Mouse (Mus musculus) midbrain, embryonic 13.5 days (tissue): Measurements from ENCODE around the gene Ablim1. TPM values are rescaled to one million over a fixed set of nuclear protein-coding genes. Genes with fewer than 3 reads are reported as not detected.

Source experiments
- ATAC-seq: fragments of 200-750 bp; cut with Nextera tagmentation; 2 replicates; pipeline ENCODE4 v1.8.0; 2017; ENCODE audit warnings: mild to moderate bottlenecking, moderate TSS enrichment, moderate library complexity
- H3K27ac ChIP-seq: fragments of 300-500 bp; sonication (generic); 2 replicates; pipeline ENCODE4 v1.5.1; 2015; ENCODE audit warnings: inconsistent platforms, mild to moderate bottlenecking, moderate library complexity
- H3K27me3 ChIP-seq: fragments of 300-500 bp; sonication (generic); 2 replicates; pipeline ENCODE4 v1.6.1; 2015; ENCODE audit warnings: mild to moderate bottlenecking, inconsistent platforms
- H3K36me3 ChIP-seq: fragments of 300-500 bp; sonication (generic); 2 replicates; pipeline ENCODE4 v1.6.1; 2015; ENCODE audit warnings: mild to moderate bottlenecking, inconsistent platforms
- H3K4me1 ChIP-seq: fragments of 300-500 bp; sonication (generic); replicated peaks from 2 replicates; pipeline ENCODE4 v1.6.1; 2015; ENCODE audit warnings: inconsistent platforms
- H3K4me2 ChIP-seq: fragments of 300-500 bp; sonication (generic); replicated peaks from 2 replicates; pipeline ENCODE4 v1.6.1; 2015; ENCODE audit warnings: moderate library complexity, mild to moderate bottlenecking, inconsistent platforms
- H3K4me3 ChIP-seq: fragments of 300-500 bp; sonication (generic); replicated peaks from 2 replicates; pipeline ENCODE4 v1.5.1; 2015; ENCODE audit warnings: mild to moderate bottlenecking, inconsistent platforms
- H3K9ac ChIP-seq: fragments of 300-500 bp; sonication (generic); replicated peaks from 2 replicates; pipeline ENCODE4 v1.6.1; 2015; ENCODE audit warnings: mild to moderate bottlenecking, inconsistent platforms
- H3K9me3 ChIP-seq: fragments of 300-500 bp; sonication (generic); 2 replicates; pipeline ENCODE4 v1.6.1; 2016; ENCODE audit warnings: mild to moderate bottlenecking, inconsistent platforms
- WGBS: fragments of 180-500 bp; shearing (Covaris S2); methylation state at CpG from one replicate; pipeline ENCODE4 v1.1.7; 2015; 5-methylcytosine and 5-hydroxymethylcytosine counted together
- polyA plus RNA-seq: library from polyadenylated mRNA; unstranded; fragments of >200 nt; fragmentation: Nextera tagmentation; extraction: Ambion mirVana; gene quantifications from 2 replicates; pipeline ENCODE4 v1.2.1, GENCODE M21; 2015

The Ablim1 gene
- polyA plus RNA-seq, 1 experiment from 2014 or later: 34.4 TPM

GRCm38 (mm10) chr19:57335135-57335534 is 20.4 kb upstream of the Ablim1 start:
- Histone ChIP-seq H3K27ac (no peak overlapping the region), H3K9me3 (no peaks in the 10 kb centered on the region), H3K36me3 (no peaks in the 10 kb centered on the region), H3K9ac (no peak overlapping the region), H3K4me1 (0 out of 2 replicates have a peak, but pooled peaks cover 5% of the 10 kb centered on the region), H3K4me2 (no peak overlapping the region), H3K4me3 (no peak overlapping the region), H3K27me3 (no peaks in the 10 kb centered on the region)
- no peak for ATAC-seq
- 40% methylated on average over 8 of the region's 8 CpGs for WGBS

DNA sequence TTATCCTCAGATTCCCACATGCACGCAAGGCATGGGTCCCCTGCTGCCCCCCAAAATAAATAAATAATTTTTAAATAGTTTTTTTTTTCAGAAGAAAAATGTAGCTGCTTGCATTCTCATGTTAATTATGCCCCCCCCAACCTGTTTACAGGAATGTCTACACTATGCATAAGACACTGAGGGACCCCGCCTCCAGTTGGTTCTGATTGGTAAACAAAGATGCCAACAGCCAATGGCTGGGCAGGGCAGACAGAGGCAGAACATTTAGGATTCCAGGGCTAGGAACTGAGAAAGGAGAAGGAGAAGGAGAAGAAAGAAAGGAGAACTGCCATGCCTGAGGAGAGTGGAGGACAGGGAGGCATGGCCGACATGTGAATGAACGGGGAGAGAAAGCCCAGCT is 18.6 kb upstream of the Ablim1 start:
- no peaks in the 10 kb centered on the region for H3K27me3 ChIP-seq
- no peak overlapping the region for H3K27ac ChIP-seq
- 87% methylated on average over 4 of the region's 4 CpGs for WGBS
- H3K9ac ChIP-seq: no peak overlapping the region
- no peak overlapping the region for H3K4me2 ChIP-seq
- H3K4me3 ChIP-seq: no peak overlapping the region
- H3K9me3 ChIP-seq: no peaks in the 10 kb centered on the region
- H3K36me3 ChIP-seq: no peaks in the 10 kb centered on the region
- no peak for ATAC-seq
- 0 out of 2 replicates have a peak, but pooled peaks cover 5% of the 10 kb centered on the region for H3K4me1 ChIP-seq

GRCm38 (mm10) chr19:57331237-57331636 is 16.5 kb upstream of the Ablim1 start:
- H3K4me1 ChIP-seq: 0 out of 2 replicates have a peak, but pooled peaks cover 5% of the 10 kb centered on the region
- no peak overlapping the region for H3K9ac ChIP-seq
- no peak overlapping the region for H3K4me2 ChIP-seq
- no peaks in the 10 kb centered on the region for H3K36me3 ChIP-seq
- no peak overlapping the region for H3K27ac ChIP-seq
- no peaks in the 10 kb centered on the region for H3K27me3 ChIP-seq
- 88% methylated on average over 6 of the region's 6 CpGs for WGBS
- ATAC-seq: no peak
- no peak overlapping the region for H3K4me3 ChIP-seq
- no peaks in the 10 kb centered on the region for H3K9me3 ChIP-seq

DNA sequence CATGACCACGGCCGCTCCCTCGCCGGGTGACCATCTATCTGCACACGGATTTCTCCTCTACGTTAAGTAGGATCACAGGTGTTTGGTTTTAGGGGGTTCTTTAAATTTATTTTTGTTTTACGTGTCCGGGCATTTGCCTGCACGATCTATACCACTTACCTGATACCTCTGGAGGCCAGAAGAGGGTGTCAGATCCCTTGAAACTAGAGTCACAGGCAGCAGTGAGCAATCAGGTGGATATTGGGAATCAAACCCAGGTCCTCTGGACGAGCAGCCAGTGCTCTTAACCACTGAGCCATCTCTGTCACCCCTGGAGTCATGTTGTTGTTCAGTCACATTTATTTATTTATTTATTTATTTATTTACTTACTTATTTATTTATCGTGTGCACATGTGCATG is 15.6 kb upstream of the Ablim1 start:
- Histone ChIP-seq H3K27me3 (no peaks in the 10 kb centered on the region), H3K9ac (no peak overlapping the region), H3K4me2 (no peak overlapping the region), H3K36me3 (no peaks in the 10 kb centered on the region), H3K27ac (no peak overlapping the region), H3K9me3 (no peaks in the 10 kb centered on the region), H3K4me1 (0 out of 2 replicates have a peak, but pooled peaks cover 5% of the 10 kb centered on the region), H3K4me3 (no peak overlapping the region)
- no peak for ATAC-seq
- WGBS: 81% methylated on average over 11 of the region's 11 CpGs

DNA sequence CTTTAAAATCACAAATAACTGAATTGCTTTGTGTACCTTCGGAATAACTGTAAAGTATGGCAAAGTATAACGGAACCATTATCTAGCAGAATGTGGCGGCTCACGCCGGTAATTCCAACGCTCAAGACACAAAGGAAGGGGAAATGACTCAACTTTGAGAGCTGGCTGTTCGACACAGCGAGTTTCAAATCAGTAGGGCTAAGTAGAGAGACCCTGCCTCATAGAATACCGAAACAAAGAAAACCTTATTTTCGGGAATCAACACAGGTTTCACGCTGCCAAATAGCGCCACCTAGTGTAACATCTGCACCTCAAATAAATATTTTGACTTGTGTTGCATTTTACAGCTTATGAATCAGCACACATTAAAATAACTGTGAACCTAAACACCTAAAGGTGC is 14.1 kb upstream of the Ablim1 start:
- 62% methylated on average over 12 of the region's 12 CpGs for WGBS
- Histone ChIP-seq H3K4me2 (no peak overlapping the region), H3K27me3 (no peaks in the 10 kb centered on the region), H3K36me3 (no peaks in the 10 kb centered on the region), H3K9ac (no peak overlapping the region), H3K9me3 (no peaks in the 10 kb centered on the region), H3K4me1 (no peaks in the 10 kb centered on the region), H3K27ac (no peak overlapping the region), H3K4me3 (no peak overlapping the region)
- no peak for ATAC-seq

GRCm38 (mm10) chr19:57328269-57328668 is 13.6 kb upstream of the Ablim1 start:
- Histone ChIP-seq H3K9me3 (no peaks in the 10 kb centered on the region), H3K27me3 (no peaks in the 10 kb centered on the region), H3K36me3 (no peaks in the 10 kb centered on the region), H3K4me3 (no peak overlapping the region), H3K4me1 (no peaks in the 10 kb centered on the region), H3K27ac (no peak overlapping the region), H3K4me2 (no peak overlapping the region), H3K9ac (no peak overlapping the region)
- 98% methylated on average over 7 of the region's 7 CpGs for WGBS
- no peak for ATAC-seq

GRCm38 (mm10) chr19:57327679-57328078 is 13.0 kb upstream of the Ablim1 start:
- H3K9me3 ChIP-seq: no peaks in the 10 kb centered on the region
- H3K4me3 ChIP-seq: no peak overlapping the region
- no peaks in the 10 kb centered on the region for H3K4me1 ChIP-seq
- no peak overlapping the region for H3K4me2 ChIP-seq
- no peaks in the 10 kb centered on the region for H3K36me3 ChIP-seq
- no peak for ATAC-seq
- H3K27me3 ChIP-seq: no peaks in the 10 kb centered on the region
- H3K27ac ChIP-seq: no peak overlapping the region
- no peak overlapping the region for H3K9ac ChIP-seq

DNA sequence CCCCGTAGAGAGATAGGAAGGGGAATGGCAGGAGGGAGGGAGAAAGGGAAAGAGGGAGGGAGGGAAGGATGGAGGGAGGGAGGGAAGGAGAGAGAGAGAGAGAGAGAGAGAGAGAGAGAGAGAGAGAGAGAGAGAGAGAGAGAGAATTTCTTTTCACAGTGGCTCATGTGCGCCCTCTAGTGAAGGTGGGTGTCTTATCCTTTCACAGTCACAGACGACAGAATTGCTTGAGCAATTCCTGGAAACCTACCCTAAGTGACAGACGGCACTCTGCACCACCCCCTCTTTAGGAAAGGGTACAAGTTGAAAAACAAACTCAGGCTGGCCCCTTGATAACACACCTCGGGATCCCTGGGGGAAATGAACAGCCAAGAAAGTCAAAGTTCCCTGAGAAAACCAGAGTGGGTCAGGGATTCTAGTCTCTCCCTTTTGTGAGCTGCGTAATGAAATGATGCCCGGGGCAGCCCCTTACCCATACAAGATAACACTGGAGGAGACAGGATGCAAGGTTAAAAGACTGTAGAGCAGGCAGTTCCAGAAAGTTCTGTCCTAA is 11.1 kb upstream of the Ablim1 start:
- Histone ChIP-seq H3K27ac (no peak overlapping the region), H3K4me3 (no peak overlapping the region), H3K36me3 (no peaks in the 10 kb centered on the region), H3K4me1 (no peaks in the 10 kb centered on the region), H3K9ac (no peak overlapping the region), H3K9me3 (no peaks in the 10 kb centered on the region), H3K27me3 (no peaks in the 10 kb centered on the region), H3K4me2 (no peak overlapping the region)
- WGBS: 32% methylated on average over 7 of the region's 7 CpGs
- no peak for ATAC-seq

GRCm38 (mm10) chr19:57323087-57323486 is 8.4 kb upstream of the Ablim1 start:
- 83% methylated on average over 8 of the region's 8 CpGs for WGBS
- no peak overlapping the region for H3K27ac ChIP-seq

DNA sequence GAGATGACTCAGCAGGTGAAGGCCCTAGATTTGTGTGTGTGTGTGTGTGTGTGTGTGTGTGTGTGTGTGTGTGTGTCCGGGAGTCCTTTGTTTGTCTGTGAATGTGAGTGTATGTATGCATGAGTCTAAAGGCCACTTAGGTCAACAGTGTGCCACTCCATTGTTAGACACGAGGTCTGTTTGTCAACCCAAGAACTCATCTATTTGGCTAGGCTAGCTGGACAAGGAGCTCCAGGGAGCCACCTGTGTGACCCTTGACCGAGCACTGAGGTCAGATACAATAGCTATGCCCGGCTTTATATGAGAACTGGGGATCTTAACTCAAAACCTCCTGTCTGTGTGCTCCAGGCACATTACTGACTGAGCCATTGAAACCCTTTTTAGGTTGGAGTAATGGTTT is 7.8 kb upstream of the Ablim1 start:
- no peaks in the 10 kb centered on the region for H3K9me3 ChIP-seq
- H3K27me3 ChIP-seq: no peaks in the 10 kb centered on the region
- no peak overlapping the region for H3K27ac ChIP-seq
- no peak overlapping the region for H3K9ac ChIP-seq
- H3K36me3 ChIP-seq: no peaks in the 10 kb centered on the region
- H3K4me1 ChIP-seq: no peaks in the 10 kb centered on the region
- no peak for ATAC-seq
- H3K4me2 ChIP-seq: no peak overlapping the region
- WGBS: 70% methylated on average over 4 of the region's 4 CpGs
- no peak overlapping the region for H3K4me3 ChIP-seq

More at GRCm38 (mm10) chr19:57323087-57323486, 8.4 kb upstream of the Ablim1 start:
- H3K9me3 ChIP-seq: no peaks in the 10 kb centered on the region
- H3K4me3 ChIP-seq: no peak overlapping the region
- no peaks in the 10 kb centered on the region for H3K27me3 ChIP-seq
- no peak overlapping the region for H3K4me2 ChIP-seq
- no peaks in the 10 kb centered on the region for H3K4me1 ChIP-seq
- H3K36me3 ChIP-seq: no peaks in the 10 kb centered on the region
- no peak overlapping the region for H3K9ac ChIP-seq
- ATAC-seq: no peak

DNA sequence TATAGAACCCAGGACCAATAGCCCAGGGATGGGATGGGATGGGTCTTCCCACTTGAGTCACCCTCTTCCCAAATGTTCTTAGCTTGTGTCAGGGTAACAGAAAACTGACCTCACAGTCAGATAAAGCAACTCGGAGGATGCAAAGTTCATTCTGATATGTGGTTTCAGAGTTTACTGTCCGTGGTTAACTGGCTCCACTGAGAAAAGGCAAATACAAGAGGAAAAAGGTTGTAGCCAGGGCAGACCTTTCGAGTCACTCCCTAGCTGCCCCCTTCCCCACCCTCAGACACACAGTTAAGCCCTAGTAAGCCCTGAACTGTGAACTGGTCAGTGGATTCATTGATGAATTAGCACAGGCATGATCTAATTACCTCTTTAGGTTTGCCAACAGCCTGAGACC is 7.1 kb upstream of the Ablim1 start:
- Histone ChIP-seq H3K36me3 (no peaks in the 10 kb centered on the region), H3K4me1 (no peaks in the 10 kb centered on the region), H3K27ac (no peak overlapping the region), H3K9ac (no peak overlapping the region), H3K4me3 (no peak overlapping the region), H3K4me2 (no peak overlapping the region), H3K27me3 (no peaks in the 10 kb centered on the region), H3K9me3 (no peaks in the 10 kb centered on the region)
- ATAC-seq: no peak
- whole genome bisulfite sequencing: 82% methylated on average over 3 of the region's 3 CpGs

DNA sequence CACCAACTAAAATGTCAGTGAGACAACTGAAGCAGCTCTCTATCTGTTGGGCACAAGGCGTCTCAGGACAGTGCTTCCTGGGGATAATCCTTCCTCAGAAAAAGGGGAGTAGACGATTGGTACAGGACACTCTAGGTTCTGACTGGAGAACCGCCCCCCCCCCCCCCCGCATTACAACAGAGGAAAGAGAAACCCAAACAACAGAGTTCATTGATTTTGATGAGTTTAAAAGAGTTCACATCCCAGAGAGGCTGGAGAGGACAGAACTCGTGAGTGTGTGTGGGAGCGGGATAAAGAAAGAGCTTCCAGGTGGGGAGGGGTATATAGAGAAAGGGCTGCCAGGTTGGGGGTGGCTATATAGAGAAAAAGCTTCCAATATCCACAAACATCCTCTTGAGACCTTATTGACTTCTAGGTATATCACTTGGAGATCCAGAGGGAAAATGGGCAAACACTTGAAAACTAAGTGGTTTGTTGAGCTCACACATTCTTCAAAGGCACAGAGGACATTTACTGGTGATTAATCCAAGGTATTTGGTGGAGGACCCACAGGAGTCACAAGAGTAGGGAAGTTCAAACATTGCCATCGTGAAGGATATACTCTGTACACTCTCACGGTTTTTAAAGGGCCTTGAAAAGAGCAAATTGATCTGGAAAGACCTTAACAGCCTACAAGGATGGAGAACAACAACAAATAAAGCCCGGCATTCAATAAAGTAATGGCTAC is 6.1 kb upstream of the Ablim1 start:
- ATAC-seq: no peak
- Histone ChIP-seq H3K36me3 (no peaks in the 10 kb centered on the region), H3K27ac (no peak overlapping the region), H3K4me1 (no peaks in the 10 kb centered on the region), H3K4me2 (no peak overlapping the region), H3K9me3 (no peaks in the 10 kb centered on the region), H3K9ac (no peak overlapping the region), H3K4me3 (no peak overlapping the region), H3K27me3 (peaks cover 2% of the 10 kb centered on the region; the same call in 1 of the 2 replicates)
- WGBS: 73% methylated on average over 9 of the region's 9 CpGs

DNA sequence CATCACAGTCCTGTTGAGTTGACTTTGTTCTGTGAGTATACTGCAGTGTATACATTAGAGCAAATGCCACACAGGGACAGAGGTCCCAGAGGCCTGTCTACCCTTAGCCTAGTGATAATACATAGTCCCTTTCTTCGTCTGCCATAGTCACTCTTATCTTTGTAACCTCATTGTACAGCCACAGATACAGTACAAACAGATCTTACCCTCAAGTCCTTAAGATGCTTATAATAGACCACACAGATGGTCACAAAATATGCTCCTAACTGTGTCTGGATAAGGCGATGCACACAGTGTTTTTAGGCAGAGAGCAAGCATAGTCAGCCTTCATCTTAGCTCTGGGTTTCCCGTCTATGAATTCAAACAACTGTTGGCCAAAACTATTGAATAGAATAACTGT is 1.9 kb upstream of the Ablim1 start:
- Histone ChIP-seq H3K4me2 (no peak overlapping the region), H3K27me3 (peaks cover 6% of the 10 kb centered on the region; the same call in 1 of the 2 replicates), H3K4me3 (no peak overlapping the region), H3K27ac (no peak overlapping the region), H3K36me3 (no peaks in the 10 kb centered on the region), H3K9ac (no peak overlapping the region), H3K4me1 (peaks cover 18% of the 10 kb centered on the region), H3K9me3 (no peaks in the 10 kb centered on the region)
- no peak for ATAC-seq
- WGBS: 93% methylated on average over 3 of the region's 3 CpGs
